Mouse (Mus musculus): ENCODE results near the gene Edem1. TPM values are rescaled to one million over a fixed set of nuclear protein-coding genes. Genes with fewer than 3 reads are reported as not detected.

Edem1 gene
- polyA plus RNA-seq (2012; rRNA removed), result 15.2 and 17.5 TPM in 2 replicates

GRCm38 (mm10) chr6:108828234-108828868, at the start of gene Edem1:
Gene Edem1 (plus strand): TSS chr6:108828641.

GRCm38 (mm10) chr6:108782526-108783183, 45.8 kb upstream of the Edem1 start, which contains the start of gene Arl8b:
Gene Arl8b (plus strand): TSS chr6:108783099.

Other genes with a start within 250 kb of the Edem1 start
- 8.8 and 10.1 TPM in 2 replicates for gene Bhlhe40, start 168.0 kb upstream of the Edem1 start, polyA plus RNA-seq (2012; rRNA removed)
- gene Arl8b, start 45.5 kb upstream of the Edem1 start, polyA plus RNA-seq (2012; rRNA removed), result 3.8 and 5.8 TPM in 2 replicates